Mouse (Mus musculus): Measurements from ENCODE around the gene Cdkal1.
A peak's percentile ranks its signal among the peaks of the same experiment; 100 is the strongest.

The Cdkal1 gene

GRCm38 (mm10) chr13:29572477-29572876, 283.0 kb downstream of the Cdkal1 start:
- DNase-seq: peak; percentile 31

GRCm38 (mm10) chr13:29565710-29566109, 289.8 kb downstream of the Cdkal1 start:
- no peak for DNase-seq

- DNase-seq: no peak
These were observed 296.3 kb downstream of the Cdkal1 start for GRCm38 (mm10) chr13:29559188-29559587.

GRCm38 (mm10) chr13:29555160-29555785, 300.2 kb downstream of the Cdkal1 start:
- DNase-seq: peak; percentile 21

- no peak for DNase-seq
These were observed 301.7 kb downstream of the Cdkal1 start for GRCm38 (mm10) chr13:29553792-29554191.

- DNase-seq: no peak
These were observed 303.1 kb downstream of the Cdkal1 start for GRCm38 (mm10) chr13:29552322-29552870.

- no peak for DNase-seq
These were observed 304.6 kb downstream of the Cdkal1 start for GRCm38 (mm10) chr13:29550886-29551285.

- no peak for DNase-seq
These were observed 305.3 kb downstream of the Cdkal1 start for GRCm38 (mm10) chr13:29550203-29550602.

- DNase-seq: peak; percentile 59
These were observed 305.7 kb downstream of the Cdkal1 start for GRCm38 (mm10) chr13:29549761-29550160.

- no peak for DNase-seq
These were observed 317.6 kb downstream of the Cdkal1 start for GRCm38 (mm10) chr13:29537906-29538305.

- DNase-seq: no peak
These were observed 321.9 kb downstream of the Cdkal1 start for GRCm38 (mm10) chr13:29533586-29533985.

GRCm38 (mm10) chr13:29528344-29528743, 327.1 kb downstream of the Cdkal1 start:
- no peak for DNase-seq

- no peak for DNase-seq
These were observed 334.2 kb downstream of the Cdkal1 start for GRCm38 (mm10) chr13:29521321-29521720.

- DNase-seq: no peak
These were observed 341.4 kb downstream of the Cdkal1 start for GRCm38 (mm10) chr13:29514071-29514470.

- DNase-seq: peak; percentile 12
These were observed 350.5 kb downstream of the Cdkal1 start for GRCm38 (mm10) chr13:29504861-29505568.

GRCm38 (mm10) chr13:29503147-29504044, 352.1 kb downstream of the Cdkal1 start:
- no peak for DNase-seq

GRCm38 (mm10) chr13:29502481-29503146, 352.9 kb downstream of the Cdkal1 start:
- no peak for DNase-seq

GRCm38 (mm10) chr13:29501173-29501572, 354.3 kb downstream of the Cdkal1 start:
- no peak for DNase-seq

- DNase-seq: no peak
These were observed 355.7 kb downstream of the Cdkal1 start for GRCm38 (mm10) chr13:29499750-29500149.

- no peak for DNase-seq
These were observed 358.2 kb downstream of the Cdkal1 start for GRCm38 (mm10) chr13:29497286-29497685.

GRCm38 (mm10) chr13:29490341-29490740, 365.1 kb downstream of the Cdkal1 start:
- no peak for DNase-seq

- no peak for DNase-seq
These were observed 366.0 kb downstream of the Cdkal1 start for GRCm38 (mm10) chr13:29489476-29489875.

GRCm38 (mm10) chr13:29486709-29487108, 368.8 kb downstream of the Cdkal1 start:
- no peak for DNase-seq
